Mouse (Mus musculus) limb, embryonic 12.5 days (tissue): ENCODE measurements around the gene Snd1. TPM values are rescaled to one million over a fixed set of nuclear protein-coding genes. Genes with fewer than 3 reads are reported as not detected.

Source experiments
- ATAC-seq: fragments of 200-750 bp; cut with Nextera tagmentation; 2 replicates; pipeline ENCODE4 v1.8.0; 2017; ENCODE audit warnings: low read depth, moderate TSS enrichment; ENCODE audit not compliant: insufficient number of reproducible peaks, insufficient read depth, low FRiP score, low TSS enrichment
- H3K27ac ChIP-seq: fragments of 300-500 bp; sonication (generic); 2 replicates; pipeline ENCODE4 v1.5.1; 2016; ENCODE audit warnings: mild to moderate bottlenecking, moderate library complexity
- H3K27me3 ChIP-seq: fragments of 300-500 bp; sonication (generic); 2 replicates; pipeline ENCODE4 v1.6.1; 2016; ENCODE audit warnings: mild to moderate bottlenecking, moderate library complexity
- H3K36me3 ChIP-seq: fragments of 300-500 bp; sonication (generic); 2 replicates; pipeline ENCODE4 v1.6.1; 2016; ENCODE audit warnings: mild to moderate bottlenecking, moderate library complexity
- H3K4me1 ChIP-seq: fragments of 300-500 bp; sonication (generic); replicated peaks from 2 replicates; pipeline ENCODE4 v1.6.1; 2016
- H3K4me2 ChIP-seq: fragments of 300-500 bp; sonication (generic); 2 replicates; pipeline ENCODE4 v1.6.1; 2016; ENCODE audit warnings: mild to moderate bottlenecking, moderate library complexity
- H3K4me3 ChIP-seq: fragments of 300-500 bp; sonication (generic); replicated peaks from 2 replicates; pipeline ENCODE4 v1.5.1; 2016; ENCODE audit warnings: mild to moderate bottlenecking
- H3K9ac ChIP-seq: fragments of 300-500 bp; sonication (generic); replicated peaks from 2 replicates; pipeline ENCODE4 v1.6.1; 2016; ENCODE audit warnings: mild to moderate bottlenecking, moderate library complexity
- H3K9me3 ChIP-seq: fragments of 300-500 bp; sonication (generic); 2 replicates; pipeline ENCODE4 v1.6.1; 2016; ENCODE audit warnings: mild to moderate bottlenecking, moderate library complexity
- WGBS: fragments of 180-500 bp; shearing (Covaris S2); methylation state at CpG from one replicate; pipeline ENCODE4 v1.1.7; 2016; 5-methylcytosine and 5-hydroxymethylcytosine counted together
- polyA plus RNA-seq: library from polyadenylated mRNA; unstranded; fragments of >200 nt; fragmentation: Nextera tagmentation; extraction: Ambion mirVana; gene quantifications from 2 replicates; pipeline ENCODE4 v1.2.1, GENCODE M21; 2016

Gene Snd1
- polyA plus RNA-seq, 1 experiment from 2014 or later: 136 TPM

DNA sequence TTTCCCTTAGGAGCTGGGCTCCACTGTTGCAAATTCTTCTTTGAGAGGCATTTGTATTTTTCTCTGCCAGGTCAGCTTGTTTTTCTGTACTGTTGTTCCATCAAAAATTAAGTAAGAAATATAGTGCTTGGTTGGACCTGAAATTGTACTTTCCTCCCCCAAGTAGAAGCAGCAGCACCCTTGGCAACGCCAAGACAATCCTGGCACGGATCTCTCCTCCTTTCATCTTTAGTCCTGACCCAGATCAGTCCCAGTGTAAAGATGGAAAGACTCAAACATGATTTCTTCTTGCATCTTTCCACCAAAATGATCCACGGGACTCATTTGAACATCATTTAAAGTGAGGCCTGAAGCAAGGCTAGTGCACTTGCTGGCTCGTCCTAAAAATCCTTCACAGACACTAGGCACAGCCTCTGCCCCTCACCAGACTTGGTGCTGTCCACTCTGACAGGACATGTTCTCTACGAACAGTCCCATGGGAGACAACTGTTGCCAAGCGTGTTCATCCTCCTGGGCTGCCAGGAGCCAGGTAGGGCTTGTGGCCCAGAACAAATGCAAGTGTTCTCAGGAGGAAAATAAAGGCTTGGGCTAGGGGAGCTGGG is 328.8 kb downstream of the Snd1 start:
- H3K9me3 ChIP-seq: no peaks in the 10 kb centered on the region
- no peak overlapping the region for H3K4me3 ChIP-seq
- WGBS: 92% methylated on average over 6 of the region's 6 CpGs
- peaks cover 6% of the 10 kb centered on the region; the same call in 1 of the 2 replicates for H3K36me3 ChIP-seq
- peaks cover 8% of the 10 kb centered on the region for H3K4me1 ChIP-seq
- H3K27me3 ChIP-seq: no peaks in the 10 kb centered on the region
- H3K4me2 ChIP-seq: no peak overlapping the region
- ATAC-seq: no peak
- no peak overlapping the region for H3K9ac ChIP-seq
- no peak overlapping the region for H3K27ac ChIP-seq

DNA sequence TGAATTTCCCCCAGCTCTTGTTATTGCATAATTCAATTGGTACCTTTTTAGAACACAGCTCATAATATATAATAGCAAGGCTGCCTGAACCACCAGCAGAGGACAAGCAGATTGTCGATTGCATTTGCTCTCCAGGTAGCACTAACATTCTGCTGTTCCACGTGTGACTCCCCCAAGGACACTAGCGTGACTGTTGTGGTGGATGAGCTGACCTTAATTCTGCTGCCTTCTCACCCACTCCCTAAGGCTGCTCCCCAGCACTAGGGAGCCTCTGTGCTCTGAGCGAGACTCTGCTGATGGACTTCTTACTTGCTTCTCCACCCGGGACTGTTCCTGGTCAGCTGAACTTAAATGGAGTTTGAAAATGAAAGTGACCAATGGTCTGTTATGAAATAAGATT is 329.8 kb downstream of the Snd1 start:
- Histone ChIP-seq H3K4me1 (peaks cover 8% of the 10 kb centered on the region), H3K4me2 (no peak overlapping the region), H3K4me3 (no peak overlapping the region), H3K36me3 (peaks cover 6% of the 10 kb centered on the region; the same call in 1 of the 2 replicates), H3K9me3 (no peaks in the 10 kb centered on the region), H3K9ac (no peak overlapping the region), H3K27ac (no peak overlapping the region), H3K27me3 (no peaks in the 10 kb centered on the region)
- ATAC-seq: no peak
- WGBS: 86% methylated on average over 5 of the region's 5 CpGs

DNA sequence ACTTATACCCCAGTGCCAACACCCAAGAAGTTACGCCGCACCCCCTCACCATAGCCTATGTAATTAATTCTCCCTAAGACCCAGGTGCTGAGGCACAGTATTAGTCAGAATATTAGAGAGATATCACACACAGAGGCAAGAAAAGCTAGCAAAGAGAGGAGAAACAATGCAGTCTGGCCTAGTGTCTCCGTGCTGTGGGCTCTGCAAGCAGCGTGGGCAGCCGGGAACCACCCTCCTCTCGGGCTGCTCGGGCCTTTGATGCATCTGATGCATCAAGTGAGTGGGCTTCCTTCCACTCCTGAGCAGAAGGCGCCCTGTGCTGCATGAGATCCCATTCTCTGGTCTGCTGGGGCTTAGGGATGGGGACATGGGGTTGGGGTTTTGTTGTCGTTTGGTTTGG is 338.1 kb downstream of the Snd1 start:
- 92% methylated on average over 9 of the region's 9 CpGs for WGBS
- Histone ChIP-seq H3K9me3 (no peaks in the 10 kb centered on the region), H3K27me3 (no peaks in the 10 kb centered on the region), H3K4me3 (no peak overlapping the region), H3K36me3 (0 out of 2 replicates have a peak, but pooled peaks cover 3% of the 10 kb centered on the region), H3K9ac (no peak overlapping the region), H3K4me1 (no peaks in the 10 kb centered on the region), H3K27ac (no peak overlapping the region), H3K4me2 (no peak overlapping the region)
- ATAC-seq: no peak

DNA sequence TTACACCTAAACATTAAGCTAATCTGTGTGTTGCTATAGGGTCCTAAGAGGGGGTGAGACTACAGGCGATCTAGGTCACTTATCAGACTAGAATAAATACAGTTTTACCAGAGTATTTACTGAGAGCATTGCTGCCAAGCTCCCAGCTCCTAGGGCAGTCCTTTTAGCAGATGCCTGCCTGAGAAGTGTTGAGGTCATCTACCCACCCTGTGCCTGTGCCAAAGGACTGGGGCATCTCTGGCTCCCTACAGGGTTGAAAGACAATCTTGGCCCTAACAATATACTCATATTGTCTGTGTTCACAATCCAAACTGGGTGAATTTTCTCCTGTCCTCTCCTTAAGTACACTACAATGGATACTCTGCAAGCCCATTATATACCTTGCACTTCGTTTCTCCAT is 340.0 kb downstream of the Snd1 start:
- no peak for ATAC-seq
- 88% methylated on average over 2 of the region's 2 CpGs for WGBS
- Histone ChIP-seq H3K27ac (no peak overlapping the region), H3K27me3 (no peaks in the 10 kb centered on the region), H3K36me3 (0 out of 2 replicates have a peak, but pooled peaks cover 3% of the 10 kb centered on the region), H3K4me2 (no peak overlapping the region), H3K4me3 (no peak overlapping the region), H3K4me1 (no peaks in the 10 kb centered on the region), H3K9me3 (no peaks in the 10 kb centered on the region), H3K9ac (no peak overlapping the region)

DNA sequence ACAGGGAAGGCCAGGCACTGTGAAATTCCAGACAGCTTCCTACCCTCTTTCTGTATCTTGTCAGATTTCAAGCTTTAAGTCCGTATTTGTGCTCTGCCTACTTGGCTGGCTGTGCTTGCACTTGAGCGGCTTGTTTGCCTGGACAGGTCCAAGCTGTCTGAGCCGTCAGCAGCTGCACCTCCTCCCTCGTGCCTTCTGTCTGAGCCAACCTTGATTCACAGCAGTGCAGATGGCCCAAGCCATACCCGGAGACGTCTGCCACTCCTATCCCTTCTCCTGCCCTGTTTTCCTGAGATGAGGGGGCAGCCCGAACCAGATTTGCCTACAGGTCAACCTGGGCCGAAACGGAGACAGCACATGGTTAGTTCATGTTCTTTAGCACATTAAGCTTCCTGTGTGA is 342.1 kb downstream of the Snd1 start:
- H3K9ac ChIP-seq: no peak overlapping the region
- no peak for ATAC-seq

DNA sequence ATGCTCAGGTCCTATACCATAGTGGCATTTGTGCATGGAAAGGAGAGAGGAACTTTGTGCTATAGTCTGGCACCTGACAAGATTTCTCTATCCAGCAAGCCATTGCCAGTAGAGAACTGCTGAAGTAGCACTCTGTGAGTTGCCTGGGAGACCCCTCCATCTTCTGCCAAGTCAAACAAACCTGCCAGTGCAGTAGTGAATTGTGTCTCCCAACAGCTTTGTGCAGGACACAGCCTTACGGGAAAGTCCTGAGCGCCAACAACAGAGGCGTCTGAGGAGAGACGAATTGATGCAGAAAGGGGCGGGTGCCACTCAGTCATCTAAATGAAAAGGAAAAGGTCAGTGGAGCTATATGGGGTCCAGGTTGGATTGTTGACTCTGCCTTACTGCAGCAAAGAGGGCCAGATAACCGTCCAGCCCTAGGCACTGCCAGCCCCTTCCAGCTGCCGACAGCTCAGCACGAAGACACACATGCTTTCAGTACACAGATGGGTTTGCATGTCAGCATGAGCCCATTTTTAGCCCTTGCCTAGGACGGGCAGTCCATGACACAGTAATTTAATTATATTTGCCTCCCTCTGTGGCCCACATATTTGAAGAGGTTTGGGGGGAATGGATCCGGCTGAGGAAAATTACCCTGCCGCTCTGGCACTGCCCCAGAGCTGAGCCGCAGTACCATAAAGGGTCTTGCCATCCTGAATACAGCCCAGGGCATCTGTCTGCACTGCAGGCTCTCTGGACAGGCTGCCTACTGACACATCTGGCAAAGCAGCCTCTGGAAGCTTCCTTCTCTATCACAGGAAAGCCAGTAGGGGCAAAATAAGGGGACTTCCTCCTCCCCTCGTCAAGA is 344.8 kb downstream of the Snd1 start:
- Histone ChIP-seq H3K36me3 (0 out of 2 replicates have a peak, but pooled peaks cover 3% of the 10 kb centered on the region), H3K4me2 (no peak overlapping the region), H3K9me3 (no peaks in the 10 kb centered on the region), H3K27me3 (no peaks in the 10 kb centered on the region), H3K9ac (no peak overlapping the region), H3K4me1 (no peaks in the 10 kb centered on the region), H3K27ac (no peak overlapping the region), H3K4me3 (no peak overlapping the region)
- ATAC-seq: no peak
- 80% methylated on average over 13 of the region's 13 CpGs for WGBS

More for the DNA sequence above, 342.1 kb downstream of the Snd1 start:
- Histone ChIP-seq H3K36me3 (0 out of 2 replicates have a peak, but pooled peaks cover 3% of the 10 kb centered on the region), H3K27ac (no peak overlapping the region), H3K27me3 (no peaks in the 10 kb centered on the region), H3K4me1 (no peaks in the 10 kb centered on the region), H3K4me2 (no peak overlapping the region), H3K4me3 (no peak overlapping the region), H3K9me3 (no peaks in the 10 kb centered on the region)
- WGBS: 77% methylated on average over 9 of the region's 9 CpGs

DNA sequence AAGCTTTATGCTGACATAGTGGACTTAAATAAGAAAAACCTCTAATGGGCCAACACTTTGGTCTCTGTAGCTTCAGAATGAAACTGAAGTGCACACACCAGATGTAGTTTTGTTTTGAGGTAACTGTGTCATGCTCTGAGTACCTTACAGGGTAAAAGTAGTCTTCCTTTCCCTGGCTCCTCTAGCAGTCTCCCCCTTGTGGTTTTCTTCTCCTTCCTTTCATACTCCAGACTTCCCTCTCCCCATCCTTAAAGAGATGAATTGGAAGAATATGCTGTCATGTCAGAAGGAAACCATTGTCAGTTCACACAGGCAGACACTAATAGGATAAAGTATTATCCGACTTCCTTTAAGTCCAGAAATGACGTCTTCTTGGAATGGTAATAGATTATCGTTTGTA is 347.4 kb downstream of the Snd1 start:
- no peak overlapping the region for H3K4me2 ChIP-seq
- ATAC-seq: no peak
- no peak overlapping the region for H3K4me3 ChIP-seq
- H3K4me1 ChIP-seq: no peaks in the 10 kb centered on the region
- no peaks in the 10 kb centered on the region for H3K27me3 ChIP-seq
- WGBS: 81% methylated on average over 3 of the region's 3 CpGs
- H3K9me3 ChIP-seq: no peaks in the 10 kb centered on the region
- no peak overlapping the region for H3K9ac ChIP-seq
- no peak overlapping the region for H3K27ac ChIP-seq
- H3K36me3 ChIP-seq: no peaks in the 10 kb centered on the region

DNA sequence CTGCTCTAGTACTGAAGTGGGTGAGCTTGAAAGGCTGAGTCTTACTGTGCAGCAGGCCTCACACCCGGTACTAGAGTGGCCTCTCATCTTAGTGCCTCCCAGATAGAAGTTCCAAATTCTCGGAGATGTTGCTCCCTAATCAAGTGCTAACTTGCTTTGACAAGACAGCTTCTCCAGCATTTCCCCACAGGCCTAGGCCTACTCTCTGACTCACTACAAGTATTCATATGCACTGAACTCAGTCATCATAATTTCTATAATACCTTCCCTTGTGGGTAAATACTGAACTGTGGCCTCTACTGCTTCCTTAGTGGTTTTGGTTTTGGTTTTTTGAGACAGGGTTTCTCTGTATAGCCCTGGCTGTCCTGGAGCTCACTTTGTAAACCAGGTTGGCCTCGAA is 348.4 kb downstream of the Snd1 start:
- H3K4me1 ChIP-seq: no peaks in the 10 kb centered on the region
- no peaks in the 10 kb centered on the region for H3K36me3 ChIP-seq
- 86% methylated on average over 3 of the region's 3 CpGs for WGBS
- H3K27me3 ChIP-seq: no peaks in the 10 kb centered on the region
- no peak for ATAC-seq
- no peak overlapping the region for H3K4me2 ChIP-seq
- H3K9ac ChIP-seq: no peak overlapping the region
- no peak overlapping the region for H3K4me3 ChIP-seq
- no peak overlapping the region for H3K27ac ChIP-seq
- no peaks in the 10 kb centered on the region for H3K9me3 ChIP-seq

DNA sequence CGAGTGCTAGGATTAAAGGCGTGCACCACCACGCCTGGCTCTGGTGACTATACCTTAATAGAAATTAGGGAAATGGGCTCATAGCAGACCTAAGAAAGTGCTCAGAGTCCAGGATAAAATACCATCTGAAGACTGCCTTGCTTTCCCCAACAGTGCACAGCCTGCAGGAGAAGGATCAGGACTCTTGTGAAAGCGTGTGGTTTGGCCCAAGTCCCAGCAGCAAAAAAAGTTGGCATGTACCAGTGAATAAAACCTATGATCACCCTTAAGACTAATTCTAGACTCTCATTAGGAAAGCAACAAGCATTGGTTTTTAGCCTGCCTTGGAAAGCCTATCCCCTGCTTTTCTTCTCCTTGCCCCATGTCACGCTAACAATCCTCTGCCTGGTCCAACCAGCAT is 348.9 kb downstream of the Snd1 start:
- Histone ChIP-seq H3K27ac (no peak overlapping the region), H3K27me3 (peaks cover 2% of the 10 kb centered on the region; the same call in 1 of the 2 replicates), H3K36me3 (no peaks in the 10 kb centered on the region), H3K9ac (no peak overlapping the region), H3K9me3 (no peaks in the 10 kb centered on the region), H3K4me2 (no peak overlapping the region), H3K4me3 (no peak overlapping the region), H3K4me1 (no peaks in the 10 kb centered on the region)
- ATAC-seq: no peak
- WGBS: 93% methylated on average over 5 of the region's 5 CpGs

DNA sequence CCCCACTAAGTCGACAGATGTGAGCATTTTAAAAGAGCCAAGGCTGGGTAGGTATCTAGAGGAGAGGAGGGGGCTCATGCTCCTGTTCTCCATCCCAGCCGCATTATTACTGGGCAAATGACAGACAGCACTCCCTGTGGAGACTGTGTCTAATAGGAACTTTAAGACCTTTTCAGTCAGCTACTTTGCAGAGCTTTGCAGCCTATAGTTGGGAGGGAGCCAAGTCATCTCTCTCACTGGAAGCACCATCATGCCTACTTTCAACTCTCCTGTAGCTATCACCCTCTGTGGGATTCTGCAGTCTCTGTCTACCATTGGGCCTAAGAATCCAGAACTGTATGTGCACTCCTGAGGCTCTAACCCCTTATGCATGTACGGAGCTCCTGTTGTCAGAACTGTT is 351.0 kb downstream of the Snd1 start:
- no peak overlapping the region for H3K9ac ChIP-seq
- peaks cover 6% of the 10 kb centered on the region; the same call in 1 of the 2 replicates for H3K36me3 ChIP-seq
- no peaks in the 10 kb centered on the region for H3K9me3 ChIP-seq
- peaks cover 17% of the 10 kb centered on the region for H3K27me3 ChIP-seq
- no peak overlapping the region for H3K27ac ChIP-seq
- ATAC-seq: no peak
- H3K4me1 ChIP-seq: no peaks in the 10 kb centered on the region
- H3K4me2 ChIP-seq: no peak overlapping the region
- 68% methylated on average over 3 of the region's 3 CpGs for WGBS
- H3K4me3 ChIP-seq: no peak overlapping the region

DNA sequence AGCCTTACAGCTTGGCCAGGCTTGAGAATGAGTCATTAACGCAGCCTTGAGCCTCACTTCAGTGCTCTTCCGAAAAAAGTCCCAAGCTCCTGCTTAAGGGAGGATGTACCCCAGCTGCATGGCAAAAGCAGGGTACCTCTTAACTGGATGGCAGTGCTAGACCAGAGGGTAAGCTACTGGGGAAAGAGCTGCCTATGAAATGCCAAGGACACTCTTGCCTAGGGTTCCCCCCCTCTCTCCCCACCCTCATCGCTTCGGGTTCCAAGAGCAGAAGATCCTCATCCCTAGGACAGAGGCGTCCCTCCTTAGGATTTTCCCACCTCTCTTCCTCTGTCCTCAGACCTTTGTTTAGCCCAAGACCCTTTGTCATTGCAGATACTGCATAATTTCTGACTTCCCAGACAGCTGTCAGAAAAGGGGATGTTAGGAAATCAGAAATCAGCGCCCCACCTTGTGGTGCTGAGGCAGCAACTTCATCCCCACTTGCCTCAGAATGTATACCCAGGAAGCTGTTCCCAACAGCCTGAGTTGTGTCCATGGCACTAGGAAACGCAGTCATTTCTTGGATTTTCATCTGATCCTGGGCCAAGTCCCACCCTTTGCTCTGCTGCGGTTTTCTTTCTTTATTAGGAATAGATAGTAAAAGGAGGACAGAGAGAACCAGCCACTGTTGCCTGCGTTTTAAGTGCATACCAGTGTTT is 351.9 kb downstream of the Snd1 start:
- H3K4me1 ChIP-seq: peaks cover 9% of the 10 kb centered on the region
- H3K9me3 ChIP-seq: no peaks in the 10 kb centered on the region
- H3K4me2 ChIP-seq: no peak overlapping the region
- no peak overlapping the region for H3K4me3 ChIP-seq
- no peak for ATAC-seq
- 67% methylated on average over 9 of the region's 9 CpGs for WGBS
- H3K27me3 ChIP-seq: peaks cover 27% of the 10 kb centered on the region
- H3K9ac ChIP-seq: no peak overlapping the region
- H3K36me3 ChIP-seq: peaks cover 6% of the 10 kb centered on the region; the same call in 1 of the 2 replicates
- no peak overlapping the region for H3K27ac ChIP-seq
